Mouse (Mus musculus) spleen, embryonic (tissue): ENCODE data around the gene Def6.

Experiments used
- CTCF ChIA-PET: fragments of 350-600 bp; sonication (Branson Sonifier 250); formaldehyde crosslinking; loops from one replicate; lab custom pipeline; 2022; lab: Charles Lee

Gene Def6

GRCm38 (mm10) chr17:28267251-28267650 lies 59.7 kb downstream of the Def6 start:
- CTCF ChIA-PET: no interaction called here

GRCm38 (mm10) chr17:28270165-28270564 lies 62.6 kb downstream of the Def6 start:
- CTCF ChIA-PET: interaction anchor here (0.6 kb wide), 1 partner anchor 38 kb away, joined by 18 read pairs; no protein-coding TSS in a partner anchor

- CTCF ChIA-PET: no interaction called here
Observed at GRCm38 (mm10) chr17:28271537-28272266, 64.1 kb downstream of the Def6 start.

GRCm38 (mm10) chr17:28272281-28272680 lies 64.7 kb downstream of the Def6 start:
- CTCF ChIA-PET: no interaction called here

- CTCF ChIA-PET: no interaction called here
Observed at GRCm38 (mm10) chr17:28272837-28273236, 65.3 kb downstream of the Def6 start.

GRCm38 (mm10) chr17:28274739-28275138 lies 67.2 kb downstream of the Def6 start:
- CTCF ChIA-PET: no interaction called here

- CTCF ChIA-PET: no interaction called here
Observed at GRCm38 (mm10) chr17:28277226-28277625, 69.6 kb downstream of the Def6 start.

- CTCF ChIA-PET: no interaction called here
Observed at GRCm38 (mm10) chr17:28277721-28278120, 70.1 kb downstream of the Def6 start.

- CTCF ChIA-PET: interaction anchor here (0.7 to 0.8 kb wide), 2 partner anchors 37 to 71 kb away, joined by 4 to 7 read pairs; no protein-coding TSS in a partner anchor
Observed at GRCm38 (mm10) chr17:28278156-28278555, 70.6 kb downstream of the Def6 start.
